Mouse (Mus musculus): ENCODE measurements at regions not wholly inside any gene's neighbourhood (a gene's known extent, or its start where the extent isn't known, plus 50 kb on each side); places are given as distances from the start of the nearest gene placed in this dataset.

DNA sequence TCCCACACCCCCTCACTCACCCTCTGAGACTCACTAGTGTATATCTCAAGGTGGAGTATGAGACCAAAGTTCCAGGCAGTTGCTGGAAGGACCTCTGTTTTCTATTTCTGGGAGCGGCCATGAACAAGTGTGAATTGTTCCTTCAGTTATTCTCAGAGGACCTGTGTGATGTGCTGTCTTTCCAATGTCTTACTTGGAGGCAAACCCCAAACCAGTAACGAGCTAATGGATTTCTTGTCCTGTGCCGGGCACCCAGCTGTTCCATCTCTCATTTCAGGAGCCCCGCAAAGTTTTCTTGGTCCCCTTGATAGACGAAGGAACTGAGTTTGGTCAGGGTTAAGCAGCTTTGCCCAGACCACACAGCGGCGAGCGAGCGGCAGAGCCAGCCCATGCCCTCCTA is 155.4 kb downstream of the Tomm20 start:
- no peak for TF ChIP-seq POLR2A (IDR thresholded peaks at IDR 0.05; ENCODE audit: insufficient read depth, low read depth, low read length)
- Histone ChIP-seq H3K4me1 (ENCODE audit: control insufficient read depth, insufficient read depth, low read length) (no peaks in the 10 kb centered on the region), H3K27ac (ENCODE audit: insufficient read depth, low read depth, low read length) (no peak overlapping the region), H3K4me3 (ENCODE audit: insufficient read depth, low read depth, low read length) (no peak overlapping the region)
- 88% methylated on average over 9 of the region's 9 CpGs for WGBS

DNA sequence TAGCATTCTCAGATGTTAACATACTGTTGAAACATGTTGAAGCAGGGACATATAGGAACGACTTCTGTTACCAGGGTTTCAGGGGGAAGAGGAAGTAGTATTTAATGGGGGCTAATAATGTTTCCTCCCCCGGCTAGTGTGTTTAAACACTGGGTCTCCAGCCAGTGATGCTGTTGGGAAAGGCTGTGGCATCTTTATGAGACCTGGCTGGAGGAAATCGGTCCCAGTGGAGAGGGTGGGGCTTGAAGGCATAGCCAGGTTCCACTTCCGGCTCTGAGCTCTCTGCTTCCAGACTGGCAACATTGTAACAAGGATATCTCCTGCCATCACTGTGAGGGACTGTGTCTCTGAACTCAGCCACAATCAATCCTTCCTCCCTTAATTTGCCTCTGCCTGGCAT is 156.6 kb downstream of the Tomm20 start:
- TF ChIP-seq POLR2A (IDR thresholded peaks at IDR 0.05; ENCODE audit: insufficient read depth, low read depth, low read length) (no peak), CTCF (IDR thresholded peaks at IDR 0.05; ENCODE audit: insufficient read depth, low read depth, low read length) (no peak)
- WGBS, result 66% methylated on average over 4 of the region's 4 CpGs
- no peaks in the 10 kb centered on the region for H3K4me1 ChIP-seq (ENCODE audit: control insufficient read depth, insufficient read depth, low read length)
- H3K27ac ChIP-seq (ENCODE audit: insufficient read depth, low read depth, low read length), result no peak overlapping the region
- H3K4me3 ChIP-seq (ENCODE audit: insufficient read depth, low read depth, low read length), result no peak overlapping the region

DNA sequence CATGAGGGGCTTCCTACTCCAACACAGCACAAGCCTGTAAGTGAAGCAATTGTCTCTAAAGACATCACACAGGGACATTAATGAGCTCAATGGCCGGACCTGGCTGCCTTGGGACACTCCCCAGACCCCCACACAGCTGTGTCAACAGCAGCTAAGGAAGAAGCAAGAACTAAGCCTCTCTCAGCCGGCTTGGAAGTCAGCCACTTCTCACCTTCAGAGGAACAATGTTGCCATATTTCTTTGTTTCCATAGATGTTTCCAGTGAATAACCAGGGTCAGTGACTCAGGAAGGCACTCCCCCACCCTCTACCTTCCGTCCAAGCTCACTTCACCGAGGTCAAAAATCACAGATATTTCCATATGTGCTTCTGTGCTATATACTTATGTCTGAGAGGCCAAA is 157.0 kb downstream of the Tomm20 start:
- 72% methylated on average over 4 of the region's 4 CpGs for WGBS
- no peaks in the 10 kb centered on the region for H3K4me1 ChIP-seq (ENCODE audit: control insufficient read depth, insufficient read depth, low read length)
- no peak overlapping the region for H3K27ac ChIP-seq (ENCODE audit: insufficient read depth, low read depth, low read length)
- no peak overlapping the region for H3K4me3 ChIP-seq (ENCODE audit: insufficient read depth, low read depth, low read length)
- TF ChIP-seq CTCF (IDR thresholded peaks at IDR 0.05; ENCODE audit: insufficient read depth, low read depth, low read length), result no peak
- no peak for TF ChIP-seq POLR2A (IDR thresholded peaks at IDR 0.05; ENCODE audit: insufficient read depth, low read depth, low read length)

DNA sequence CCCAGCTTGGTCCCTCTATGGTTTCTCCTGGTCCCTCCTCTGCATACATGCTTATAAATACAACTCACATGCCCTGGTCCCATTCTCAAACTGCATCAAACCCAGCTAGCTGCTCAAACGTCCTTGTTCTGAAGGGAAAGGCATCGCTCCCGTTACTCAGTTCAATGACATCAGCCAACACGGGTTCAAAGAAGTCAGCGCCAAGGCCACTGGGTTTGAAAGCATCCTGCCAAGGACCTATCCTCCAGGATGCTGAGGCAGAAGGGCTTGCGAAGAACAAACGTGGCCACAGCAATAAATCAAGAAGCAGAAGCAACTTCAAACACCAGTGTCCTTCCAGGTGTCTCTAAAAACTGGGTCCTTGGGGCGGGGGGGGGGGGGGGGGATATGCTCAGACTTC is 158.2 kb downstream of the Tomm20 start:
- no peak for TF ChIP-seq POLR2A (IDR thresholded peaks at IDR 0.05; ENCODE audit: insufficient read depth, low read depth, low read length)
- TF ChIP-seq CTCF (IDR thresholded peaks at IDR 0.05; ENCODE audit: insufficient read depth, low read depth, low read length), result no peak
- H3K4me1 ChIP-seq (ENCODE audit: control insufficient read depth, insufficient read depth, low read length), result no peaks in the 10 kb centered on the region
- WGBS, result 88% methylated on average over 8 of the region's 8 CpGs
- no peak overlapping the region for H3K27ac ChIP-seq (ENCODE audit: insufficient read depth, low read depth, low read length)
- no peak overlapping the region for H3K4me3 ChIP-seq (ENCODE audit: insufficient read depth, low read depth, low read length)

DNA sequence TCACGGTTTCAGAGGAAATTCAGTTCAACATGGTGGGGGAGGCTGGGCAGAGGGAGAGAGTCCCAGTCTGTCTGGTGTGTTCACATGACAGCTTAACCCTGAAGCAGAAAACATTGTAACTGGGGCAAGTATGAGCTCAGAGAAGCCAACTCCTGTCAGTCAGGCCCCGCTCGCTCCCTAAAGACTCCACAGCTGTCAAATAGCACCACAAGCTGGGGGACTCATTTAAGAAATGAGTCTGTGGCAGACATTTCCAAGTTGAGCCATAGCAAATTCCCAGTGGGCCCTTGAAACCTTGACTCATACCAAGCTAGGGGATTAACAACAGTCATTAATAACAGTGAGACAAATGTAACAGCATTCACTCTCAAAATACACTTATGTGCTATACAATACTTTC is 160.4 kb downstream of the Tomm20 start:
- Histone ChIP-seq H3K27ac (ENCODE audit: insufficient read depth, low read depth, low read length) (no peak overlapping the region), H3K4me1 (ENCODE audit: control insufficient read depth, insufficient read depth, low read length) (no peaks in the 10 kb centered on the region), H3K4me3 (ENCODE audit: insufficient read depth, low read depth, low read length) (no peak overlapping the region)
- 86% methylated on average over 3 of the region's 3 CpGs for WGBS
- no peak for TF ChIP-seq CTCF (IDR thresholded peaks at IDR 0.05; ENCODE audit: insufficient read depth, low read depth, low read length)
- no peak for TF ChIP-seq POLR2A (IDR thresholded peaks at IDR 0.05; ENCODE audit: insufficient read depth, low read depth, low read length)

DNA sequence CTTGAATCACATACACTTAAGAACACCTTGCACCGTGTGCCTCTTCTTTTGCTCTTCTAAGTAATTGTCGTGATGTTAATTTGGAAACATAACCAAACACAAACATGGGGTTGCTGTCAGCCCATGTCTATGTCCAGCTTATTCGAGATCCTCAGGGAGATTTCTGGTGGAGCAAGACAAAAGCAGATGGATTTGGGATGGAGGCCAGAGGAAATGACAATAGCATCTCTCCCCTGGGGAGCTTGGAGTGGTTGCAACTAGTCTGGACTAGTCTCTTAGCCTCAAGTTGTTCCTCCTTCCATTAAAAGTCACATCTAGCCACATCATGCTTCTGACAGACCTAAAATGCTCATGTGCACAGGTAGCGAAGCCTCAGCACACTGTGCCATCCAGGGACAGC is 161.0 kb downstream of the Tomm20 start:
- no peak overlapping the region for H3K27ac ChIP-seq (ENCODE audit: insufficient read depth, low read depth, low read length)
- WGBS, result 84% methylated on average over 4 of the region's 4 CpGs
- H3K4me1 ChIP-seq (ENCODE audit: control insufficient read depth, insufficient read depth, low read length), result no peaks in the 10 kb centered on the region
- no peak overlapping the region for H3K4me3 ChIP-seq (ENCODE audit: insufficient read depth, low read depth, low read length)
- TF ChIP-seq CTCF (IDR thresholded peaks at IDR 0.05; ENCODE audit: insufficient read depth, low read depth, low read length) (no peak), POLR2A (IDR thresholded peaks at IDR 0.05; ENCODE audit: insufficient read depth, low read depth, low read length) (no peak)

DNA sequence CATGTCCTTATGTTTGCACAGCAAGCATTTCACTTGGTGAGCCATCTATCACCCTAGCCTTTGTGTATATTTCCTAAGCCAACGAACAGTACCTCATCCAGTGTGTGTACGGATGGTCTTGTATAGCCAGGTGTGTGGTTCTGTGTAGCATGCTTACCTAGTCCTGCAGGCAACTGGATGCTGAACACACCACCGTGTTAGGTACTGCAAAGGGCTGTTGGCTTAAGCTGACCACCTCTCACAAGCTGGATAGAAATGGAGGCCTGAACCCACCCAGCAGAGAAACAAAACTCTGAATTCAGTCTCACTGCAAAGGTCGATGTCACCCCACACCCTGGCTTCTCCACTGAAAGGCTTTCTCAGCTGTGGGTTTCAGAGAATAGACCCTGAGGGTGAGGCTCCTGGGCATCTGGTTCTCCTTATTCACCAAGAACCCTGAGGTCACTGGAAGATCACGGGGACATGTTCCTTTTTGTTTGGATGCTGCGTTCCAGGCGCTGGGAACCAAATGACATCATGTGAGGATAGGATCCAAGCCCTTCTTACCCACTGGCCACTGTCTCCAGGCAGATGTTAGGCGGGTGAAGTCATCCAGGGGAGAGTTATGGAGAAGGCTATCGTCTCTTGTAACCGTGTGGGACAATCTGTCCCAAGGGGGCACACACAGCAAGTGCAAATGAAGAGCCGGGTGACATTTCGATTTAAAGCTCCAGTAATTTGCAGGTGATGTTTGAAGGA is 161.8 kb downstream of the Tomm20 start:
- H3K4me1 ChIP-seq (ENCODE audit: control insufficient read depth, insufficient read depth, low read length), result no peaks in the 10 kb centered on the region
- H3K4me3 ChIP-seq (ENCODE audit: insufficient read depth, low read depth, low read length), result no peak overlapping the region
- 87% methylated on average over 12 of the region's 12 CpGs for WGBS
- no peak for TF ChIP-seq POLR2A (IDR thresholded peaks at IDR 0.05; ENCODE audit: insufficient read depth, low read depth, low read length)
- no peak for TF ChIP-seq CTCF (IDR thresholded peaks at IDR 0.05; ENCODE audit: insufficient read depth, low read depth, low read length)
- H3K27ac ChIP-seq (ENCODE audit: insufficient read depth, low read depth, low read length), result no peak overlapping the region

DNA sequence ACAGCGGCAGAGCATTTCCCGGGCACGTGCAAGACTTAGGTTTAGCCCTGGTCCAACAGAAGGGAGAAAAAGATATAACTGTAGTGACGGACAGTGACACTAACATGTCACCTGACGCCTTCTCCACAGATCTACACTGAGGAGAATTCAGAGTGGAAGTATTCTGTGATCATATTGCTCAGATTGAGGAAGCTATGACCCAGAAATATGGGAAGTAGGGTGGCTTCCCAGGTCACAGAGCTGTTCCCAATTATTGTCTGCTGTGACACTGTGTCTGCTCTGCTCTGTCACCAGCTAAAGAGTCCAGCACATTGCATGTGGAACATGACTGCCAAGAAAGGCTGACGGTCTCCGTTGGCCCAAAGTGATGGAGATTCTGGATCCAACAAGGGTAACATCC is 167.0 kb downstream of the Tomm20 start:
- H3K27ac ChIP-seq (ENCODE audit: insufficient read depth, low read depth, low read length), result no peak overlapping the region
- no peaks in the 10 kb centered on the region for H3K4me1 ChIP-seq (ENCODE audit: control insufficient read depth, insufficient read depth, low read length)
- H3K4me3 ChIP-seq (ENCODE audit: insufficient read depth, low read depth, low read length), result no peak overlapping the region
- WGBS, result 82% methylated on average over 7 of the region's 7 CpGs
- TF ChIP-seq POLR2A (IDR thresholded peaks at IDR 0.05; ENCODE audit: insufficient read depth, low read depth, low read length) (no peak), CTCF (IDR thresholded peaks at IDR 0.05; ENCODE audit: insufficient read depth, low read depth, low read length) (no peak)

DNA sequence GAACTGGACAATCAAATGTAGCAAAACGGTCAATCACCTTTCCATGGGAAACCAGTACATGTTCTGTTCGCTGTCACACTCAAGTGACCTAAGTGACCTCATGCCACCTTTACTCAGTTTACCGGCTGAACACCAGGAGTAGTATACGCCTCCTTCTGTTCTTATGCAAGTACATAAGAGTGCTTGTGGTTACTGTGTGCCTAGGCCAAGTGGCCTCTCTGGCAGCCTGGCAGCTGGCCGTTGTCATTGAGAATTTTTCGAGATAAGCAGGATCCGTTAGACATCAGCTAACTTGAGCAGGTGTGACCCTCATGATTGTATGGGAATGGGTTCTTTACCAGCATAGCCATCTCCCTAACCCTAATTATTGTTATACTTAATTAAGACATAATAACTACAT is 167.5 kb downstream of the Tomm20 start:
- Histone ChIP-seq H3K4me1 (ENCODE audit: control insufficient read depth, insufficient read depth, low read length) (no peaks in the 10 kb centered on the region), H3K27ac (ENCODE audit: insufficient read depth, low read depth, low read length) (no peak overlapping the region), H3K4me3 (ENCODE audit: insufficient read depth, low read depth, low read length) (no peak overlapping the region)
- TF ChIP-seq POLR2A (IDR thresholded peaks at IDR 0.05; ENCODE audit: insufficient read depth, low read depth, low read length) (no peak), CTCF (IDR thresholded peaks at IDR 0.05; ENCODE audit: insufficient read depth, low read depth, low read length) (no peak)
- WGBS, result 93% methylated on average over 7 of the region's 7 CpGs

All from olfactory bulb, adult 2 months (tissue).